Mouse (Mus musculus) cerebellum, postnatal 36 days (tissue): ENCODE measurements around the gene 1700102P08Rik.
A peak's percentile ranks its signal among the peaks of the same experiment; 100 is the strongest.

Experiments used
- DNase-seq, 2 experiments: peaks; one replicate each; pipeline ENCODE4 v3.0.0; 2021 to 2022; ENCODE audit warnings: mixed read lengths in 2 of 2

Gene 1700102P08Rik

GRCm38 (mm10) chr9:108392676-108393075 is at the start of gene 1700102P08Rik:
TSS of gene 1700102P08Rik (plus strand) at chr9:108392805.
- no peak for DNase-seq

GRCm38 (mm10) chr9:108343331-108343730 is 49.3 kb upstream of the 1700102P08Rik start:
- DNase-seq, result no peak

GRCm38 (mm10) chr9:108343835-108344234 is 48.8 kb upstream of the 1700102P08Rik start:
- DNase-seq, result no peak

GRCm38 (mm10) chr9:108344471-108344870 is 48.1 kb upstream of the 1700102P08Rik start:
- DNase-seq, result no peak

- DNase-seq, result no peak
Measured at GRCm38 (mm10) chr9:108347024-108347423, 45.6 kb upstream of the 1700102P08Rik start.

GRCm38 (mm10) chr9:108347540-108348289 is 44.9 kb upstream of the 1700102P08Rik start, which contains the start of gene Usp4:
TSS of gene Usp4 (plus strand) at chr9:108347853.
- DNase-seq, result peak; percentile 84 to 90

- DNase-seq, result no peak
Measured at GRCm38 (mm10) chr9:108348290-108348680, 44.3 kb upstream of the 1700102P08Rik start.

GRCm38 (mm10) chr9:108349727-108350126 is 42.9 kb upstream of the 1700102P08Rik start:
- no peak for DNase-seq

GRCm38 (mm10) chr9:108378234-108378633 is 14.4 kb upstream of the 1700102P08Rik start:
- no peak for DNase-seq

- no peak for DNase-seq
Measured at GRCm38 (mm10) chr9:108378736-108379135, 13.9 kb upstream of the 1700102P08Rik start.

GRCm38 (mm10) chr9:108379294-108379693 is 13.3 kb upstream of the 1700102P08Rik start:
- no peak for DNase-seq

- DNase-seq, result no peak
Measured at GRCm38 (mm10) chr9:108381382-108381781, 11.2 kb upstream of the 1700102P08Rik start.

- DNase-seq, result no peak
Measured at GRCm38 (mm10) chr9:108385006-108385405, 7.6 kb upstream of the 1700102P08Rik start.

GRCm38 (mm10) chr9:108386816-108387215 is 5.8 kb upstream of the 1700102P08Rik start:
- no peak for DNase-seq

- DNase-seq, result no peak
Measured at GRCm38 (mm10) chr9:108388601-108389000, 4.0 kb upstream of the 1700102P08Rik start.

GRCm38 (mm10) chr9:108389220-108389619 is 3.4 kb upstream of the 1700102P08Rik start:
- no peak for DNase-seq

- no peak for DNase-seq
Measured at GRCm38 (mm10) chr9:108394191-108394590, 1.6 kb downstream of the 1700102P08Rik start.

- DNase-seq, result no peak
Measured at GRCm38 (mm10) chr9:108395427-108395826, 2.8 kb downstream of the 1700102P08Rik start.

- DNase-seq, result peak; percentile 41 to 48
Measured at GRCm38 (mm10) chr9:108398324-108398723, 5.7 kb downstream of the 1700102P08Rik start.

GRCm38 (mm10) chr9:108401186-108401960 is 8.8 kb downstream of the 1700102P08Rik start:
- peak; percentile 39 to 50 for DNase-seq

- DNase-seq, result no peak
Measured at GRCm38 (mm10) chr9:108403081-108403480, 10.5 kb downstream of the 1700102P08Rik start.

GRCm38 (mm10) chr9:108404451-108404850 is 11.8 kb downstream of the 1700102P08Rik start:
- DNase-seq, result no peak

GRCm38 (mm10) chr9:108409535-108409934 is 16.9 kb downstream of the 1700102P08Rik start:
- no peak for DNase-seq
